Mouse (Mus musculus): ENCODE results near the gene Arhgef18.

DNA sequence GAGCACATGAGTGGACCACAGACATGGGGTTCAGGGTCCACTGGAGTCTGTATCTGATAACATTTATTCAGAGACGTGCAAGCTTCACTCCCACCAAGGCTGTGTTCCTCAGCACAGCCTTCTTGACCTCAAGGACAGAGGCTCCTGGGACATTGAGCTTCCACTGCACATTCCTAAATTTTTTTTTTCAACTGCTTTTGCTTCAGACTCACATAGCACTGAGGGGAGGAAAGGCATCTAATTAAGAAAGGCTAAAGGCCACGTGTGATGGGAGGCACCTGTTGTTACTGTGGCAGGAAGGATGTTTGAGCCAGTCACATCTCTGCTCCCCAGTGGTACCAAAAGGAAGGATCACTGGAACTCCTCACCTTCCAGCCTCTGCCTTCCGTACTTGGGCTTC is 38.3 kb downstream of the Arhgef18 start:
- no peak for TF ChIP-seq POLR2A (IDR thresholded peaks at IDR 0.05; ENCODE audit: borderline replicate concordance, control insufficient read depth, low read depth, low read length)
- TF ChIP-seq CTCF (IDR thresholded peaks at IDR 0.05; ENCODE audit: control insufficient read depth, insufficient read depth, low read length) = no peak
